Mouse (Mus musculus) intestine, embryonic 15.5 days (tissue): ENCODE data around the gene Dck. TPM values are rescaled to one million over a fixed set of nuclear protein-coding genes. Genes with fewer than 3 reads are reported as not detected.
"Not testable (repeated sequence)": the region's sequence is repeated elsewhere in the genome, so short reads cannot be mapped to it uniquely, and the experiment has no call there.

ENCODE experiments used
- ATAC-seq: fragments of 200-750 bp; cut with Nextera tagmentation; 2 replicates; pipeline ENCODE4 v1.8.0; 2017; ENCODE audit warnings: moderate TSS enrichment, moderate library complexity
- H3K27ac ChIP-seq: fragments of 300-500 bp; sonication (generic); 2 replicates; pipeline ENCODE4 v1.5.1; 2015; ENCODE audit warnings: mild to moderate bottlenecking, inconsistent platforms
- H3K27me3 ChIP-seq: fragments of 300-500 bp; sonication (generic); replicated peaks from 2 replicates; pipeline ENCODE4 v1.6.1; 2015; ENCODE audit warnings: inconsistent platforms
- H3K36me3 ChIP-seq: fragments of 300-500 bp; sonication (generic); 2 replicates; pipeline ENCODE4 v1.6.1; 2015; ENCODE audit warnings: inconsistent platforms
- H3K4me1 ChIP-seq: fragments of 300-500 bp; sonication (generic); replicated peaks from 2 replicates; pipeline ENCODE4 v1.6.1; 2015; ENCODE audit warnings: inconsistent platforms
- H3K4me2 ChIP-seq: fragments of 300-500 bp; sonication (generic); replicated peaks from 2 replicates; pipeline ENCODE4 v1.6.1; 2015; ENCODE audit warnings: mild to moderate bottlenecking, inconsistent platforms
- H3K4me3 ChIP-seq: fragments of 300-500 bp; sonication (generic); replicated peaks from 2 replicates; pipeline ENCODE4 v1.5.1; 2015; ENCODE audit warnings: inconsistent platforms
- H3K9ac ChIP-seq: fragments of 300-500 bp; sonication (generic); 2 replicates; pipeline ENCODE4 v1.6.1; 2015; ENCODE audit warnings: inconsistent platforms
- H3K9me3 ChIP-seq: fragments of 300-500 bp; sonication (generic); 2 replicates; pipeline ENCODE4 v1.6.1; 2016; ENCODE audit warnings: inconsistent platforms
- WGBS: fragments of 180-500 bp; shearing (Covaris S2); methylation state at CpG from one replicate; pipeline ENCODE4 v1.1.7; 2015; 5-methylcytosine and 5-hydroxymethylcytosine counted together
- polyA plus RNA-seq: library from polyadenylated mRNA; unstranded; fragments of >200 nt; fragmentation: Nextera tagmentation; extraction: Ambion mirVana; gene quantifications from 2 replicates; pipeline ENCODE4 v1.2.1, GENCODE M21; 2015

Gene Dck
- 38.0 and 44.2 TPM in 2 replicates for polyA plus RNA-seq

DNA sequence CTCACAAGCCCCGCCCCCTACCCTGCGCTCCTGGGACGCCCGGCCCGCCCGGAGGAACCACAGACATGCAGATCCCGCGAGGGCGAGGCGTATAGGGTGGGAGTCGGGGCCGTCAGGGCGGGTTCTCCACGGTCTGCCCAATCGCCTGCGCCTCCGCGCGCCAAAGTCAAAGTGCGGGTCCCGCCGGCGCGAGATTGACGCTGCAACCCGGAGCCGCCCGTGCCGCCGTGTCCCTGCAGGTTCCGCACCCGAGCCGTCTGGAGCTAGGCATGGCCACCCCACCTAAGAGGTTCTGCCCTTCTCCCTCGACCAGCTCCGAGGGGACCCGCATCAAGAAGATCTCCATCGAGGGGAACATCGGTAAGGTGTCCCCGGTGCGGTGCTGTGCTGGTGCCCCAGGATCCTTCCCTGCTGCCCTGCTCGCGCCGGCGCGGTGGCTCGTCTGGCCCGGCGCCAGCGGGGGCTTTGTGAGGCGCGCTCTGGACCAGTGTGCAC, at the start of gene Dck:
Gene Dck, plus strand, starts transcription at position 10 of the 495 bp plus-strand sequence.
- no peaks in the 10 kb centered on the region for H3K9me3 ChIP-seq
- peak within 1 kb of the TSS; percentile 65 for H3K4me2 ChIP-seq
- ATAC-seq = peak; percentile 100
- WGBS = 0% methylated on average over 51 of the region's 51 CpGs
- H3K36me3 ChIP-seq = peaks cover 3% of the 10 kb centered on the region; the same call in 1 of the 2 replicates
- H3K27me3 ChIP-seq = no peaks in the 10 kb centered on the region
- peak within 1 kb of the TSS; percentile 86 for H3K27ac ChIP-seq
- H3K4me3 ChIP-seq = peak within 1 kb of the TSS; percentile 61
- peak within 1 kb of the TSS; percentile 73 for H3K9ac ChIP-seq
- H3K4me1 ChIP-seq = peaks cover 4% of the 10 kb centered on the region; the same call in 1 of the 2 replicates

DNA sequence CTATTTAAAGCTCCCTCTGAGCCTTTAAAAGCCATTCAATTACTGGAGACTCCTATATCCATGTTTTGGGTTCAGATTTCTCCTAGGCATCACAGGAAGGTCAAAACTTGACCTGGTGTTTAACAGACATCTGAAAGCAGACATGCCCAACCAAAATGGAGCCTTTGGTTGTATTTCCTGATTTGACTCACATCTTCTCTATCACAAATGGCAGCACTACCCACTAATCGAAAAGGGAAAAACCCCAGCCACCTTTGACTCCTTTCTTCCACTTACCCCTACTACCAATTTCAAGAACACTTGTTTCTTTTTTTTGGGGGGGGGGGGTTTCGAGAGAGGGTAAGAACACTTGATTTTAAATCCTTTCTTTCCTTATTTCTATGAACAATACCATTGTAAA, 47.8 kb upstream of the Dck start:
- Histone ChIP-seq H3K4me1 (peaks cover 5% of the 10 kb centered on the region; the same call in 1 of the 2 replicates), H3K27ac (no peak overlapping the region), H3K27me3 (no peaks in the 10 kb centered on the region), H3K9ac (no peak overlapping the region), H3K4me2 (no peak overlapping the region), H3K9me3 (no peaks in the 10 kb centered on the region), H3K4me3 (no peak overlapping the region), H3K36me3 (no peaks in the 10 kb centered on the region)
- 86% methylated on average over 2 of the region's 2 CpGs for WGBS
- ATAC-seq = no peak

DNA sequence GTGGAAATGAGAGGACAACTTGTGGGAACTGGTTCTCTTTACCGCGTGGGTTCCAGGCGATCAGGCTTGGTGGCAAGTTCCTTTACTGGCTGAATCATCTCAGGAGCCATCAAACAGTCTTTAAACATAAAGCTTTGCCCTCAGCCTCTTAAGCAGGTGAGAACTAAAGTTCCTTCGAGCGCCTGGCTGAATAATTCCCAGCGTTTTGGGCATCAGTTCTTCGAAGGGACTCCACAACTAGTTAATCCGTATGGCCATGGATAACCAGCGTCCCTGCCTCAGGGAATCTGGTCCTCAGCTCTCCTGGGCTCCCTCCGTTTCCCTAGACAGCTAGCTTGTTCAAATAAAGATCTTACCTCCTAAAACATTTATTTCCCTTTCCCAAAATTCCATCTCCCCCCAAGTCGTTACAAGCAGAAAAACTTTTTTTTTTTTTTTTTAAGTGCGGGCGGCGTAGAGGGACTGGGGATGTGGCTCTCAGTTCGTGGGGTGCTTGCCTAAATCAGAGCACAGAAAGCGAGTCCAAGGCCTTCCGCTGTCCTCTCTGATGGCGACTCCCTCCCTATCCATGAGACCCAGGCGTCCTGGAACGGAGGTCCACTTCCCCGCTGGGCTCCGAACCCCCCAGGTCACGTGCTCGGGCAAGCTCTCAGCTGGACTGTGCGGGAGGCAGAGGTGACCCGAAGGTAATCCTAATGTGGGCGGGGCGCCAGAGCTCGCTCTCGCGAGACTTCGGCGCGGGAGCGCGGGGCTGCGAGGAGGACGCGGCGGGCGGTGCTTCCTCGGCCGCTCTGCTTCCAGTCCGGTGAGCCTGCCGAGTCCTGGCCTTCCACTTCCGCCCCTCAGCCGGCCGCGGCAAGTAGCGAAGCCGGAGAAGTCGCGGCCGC, 44.4 kb upstream of the Dck start, which contains the start of gene Mob1b:
Gene Mob1b, plus strand, starts transcription at position 740 of the 887 bp plus-strand sequence.
- peak within 1 kb of the TSS; percentile 92 for H3K4me2 ChIP-seq
- no peaks in the 10 kb centered on the region for H3K9me3 ChIP-seq
- H3K4me1 ChIP-seq = peaks cover 14% of the 10 kb centered on the region; the same call in 1 of the 2 replicates
- peak within 1 kb of the TSS; percentile 97 for H3K9ac ChIP-seq
- no peaks in the 10 kb centered on the region for H3K27me3 ChIP-seq
- H3K36me3 ChIP-seq = no peaks in the 10 kb centered on the region
- peak within 1 kb of the TSS; percentile 96 for H3K27ac ChIP-seq
- WGBS = under 1% methylated on average over 53 of the region's 54 CpGs
- H3K4me3 ChIP-seq = peak within 1 kb of the TSS; percentile 99
- peak; percentile 98 for ATAC-seq

DNA sequence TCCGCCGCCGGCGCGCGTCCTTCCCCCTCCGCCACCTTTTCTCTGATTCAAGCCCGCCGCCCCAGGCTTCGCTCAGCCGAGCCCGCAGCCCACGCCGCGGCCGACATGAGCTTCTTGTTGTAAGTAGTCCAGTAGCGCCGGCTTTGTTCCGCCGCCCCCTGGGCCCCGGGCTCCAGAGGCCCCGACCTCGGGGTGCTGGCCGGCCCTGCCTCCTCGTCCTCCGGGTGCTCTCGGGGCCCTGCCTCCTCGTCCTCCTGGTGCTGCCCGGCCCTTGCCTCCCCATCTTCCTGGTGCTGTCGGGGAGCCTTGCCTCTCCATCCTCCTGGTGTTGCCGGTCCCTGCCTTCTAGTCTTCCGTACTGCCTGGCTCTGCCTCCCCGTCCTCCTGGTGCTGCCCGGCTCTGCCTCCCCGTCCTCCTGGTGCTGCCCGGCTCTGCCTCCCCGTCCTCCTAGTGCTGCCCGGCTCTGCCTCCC, 43.8 kb upstream of the Dck start:
- peak overlapping the region; percentile 96 for H3K27ac ChIP-seq
- no peaks in the 10 kb centered on the region for H3K9me3 ChIP-seq
- H3K9ac ChIP-seq = peak overlapping the region; percentile 97
- peaks cover 14% of the 10 kb centered on the region; the same call in 1 of the 2 replicates for H3K4me1 ChIP-seq
- H3K4me3 ChIP-seq = peak overlapping the region; percentile 99
- H3K4me2 ChIP-seq = peak overlapping the region; percentile 92
- under 1% methylated on average over 38 of the region's 38 CpGs for WGBS
- H3K36me3 ChIP-seq = no peaks in the 10 kb centered on the region
- peak; percentile 75 for ATAC-seq
- H3K27me3 ChIP-seq = no peaks in the 10 kb centered on the region

DNA sequence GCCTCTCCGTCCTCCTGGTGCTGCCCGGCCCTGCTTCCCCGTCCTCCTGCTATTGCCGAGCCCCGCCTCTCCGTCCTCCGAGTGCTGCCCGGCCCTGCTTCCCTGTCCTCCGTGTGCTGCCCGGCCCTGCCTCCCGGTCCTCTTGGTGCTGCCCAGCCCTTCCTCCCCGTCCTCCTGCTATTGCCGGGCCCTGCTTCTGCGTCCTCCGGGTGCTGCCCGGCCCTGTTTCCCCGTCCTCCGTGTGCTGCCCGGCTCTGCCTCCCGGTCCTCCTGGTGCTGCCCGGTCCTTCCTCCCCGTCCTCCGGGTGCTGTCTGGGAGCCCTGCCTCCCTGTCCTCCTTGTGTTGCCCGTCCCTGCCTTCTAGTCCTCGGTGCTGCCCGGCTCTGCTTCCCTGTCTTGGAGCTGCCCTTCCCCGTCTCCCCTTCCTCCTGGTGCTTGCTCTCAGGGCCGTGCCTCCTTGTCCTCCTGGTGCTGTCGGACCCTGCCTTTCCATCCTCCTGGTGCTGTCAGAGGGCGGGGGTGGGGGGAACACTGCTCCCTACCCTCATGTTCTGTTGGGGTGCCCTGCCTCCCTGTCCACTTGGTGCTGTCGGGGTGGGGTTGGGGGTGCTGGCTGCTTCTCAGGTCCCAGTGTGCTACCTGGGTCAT, 43.1 kb upstream of the Dck start:
- Histone ChIP-seq H3K27ac (peak overlapping the region; percentile 96), H3K9me3 (no peaks in the 10 kb centered on the region), H3K4me3 (peak overlapping the region; percentile 99), H3K4me2 (peak overlapping the region; percentile 92), H3K36me3 (no peaks in the 10 kb centered on the region), H3K4me1 (peaks cover 14% of the 10 kb centered on the region; the same call in 1 of the 2 replicates), H3K27me3 (no peaks in the 10 kb centered on the region), H3K9ac (peak overlapping the region; percentile 97)
- under 1% methylated on average over 31 of the region's 31 CpGs for WGBS
- peak; percentile 50 for ATAC-seq

DNA sequence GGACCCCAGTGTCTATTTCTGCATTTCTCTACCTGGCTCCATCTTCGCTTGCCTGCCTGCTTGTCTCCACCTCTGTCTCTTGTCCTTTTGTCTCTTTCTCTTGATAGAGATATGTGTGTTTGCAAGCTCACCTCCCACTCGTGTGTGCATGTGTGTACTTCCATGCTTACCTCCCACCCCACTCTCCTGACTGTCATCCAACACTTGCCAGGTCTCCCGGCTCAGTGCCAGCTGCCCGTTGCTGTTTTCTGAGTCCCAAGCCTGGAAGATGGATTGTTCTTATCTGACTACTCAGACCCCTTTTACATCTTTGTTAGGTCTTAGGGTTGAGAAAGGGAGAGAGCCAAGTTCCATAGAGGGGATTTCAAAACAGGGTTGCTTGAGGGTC, 42.6 kb upstream of the Dck start:
- Histone ChIP-seq H3K4me1 (peaks cover 14% of the 10 kb centered on the region; the same call in 1 of the 2 replicates), H3K4me2 (peak overlapping the region; percentile 92), H3K4me3 (peak overlapping the region; percentile 99), H3K27ac (no peak overlapping the region), H3K36me3 (no peaks in the 10 kb centered on the region), H3K27me3 (no peaks in the 10 kb centered on the region), H3K9ac (peak overlapping the region; percentile 97), H3K9me3 (no peaks in the 10 kb centered on the region)
- 22% methylated on average over 4 of the region's 4 CpGs for WGBS
- ATAC-seq = no peak

DNA sequence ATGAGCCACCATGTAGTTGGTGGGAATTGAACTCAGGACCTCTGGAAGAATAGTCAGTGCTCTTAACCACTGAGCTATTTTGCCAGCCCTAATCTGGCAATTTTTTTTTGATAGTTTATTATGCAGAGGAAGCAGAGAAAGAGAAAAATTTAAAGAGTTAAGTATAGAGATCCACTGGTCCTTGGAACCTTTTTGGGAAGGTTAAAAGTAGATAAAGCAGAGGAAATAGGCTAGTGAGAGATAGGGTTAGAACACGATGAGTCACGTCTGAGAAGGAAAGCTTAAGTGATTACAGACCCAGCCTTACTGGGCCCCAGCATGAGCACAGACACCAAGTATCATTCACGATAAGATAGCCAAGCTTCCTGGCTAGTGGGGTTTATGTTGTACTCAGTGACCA, 40.8 kb upstream of the Dck start:
- H3K27ac ChIP-seq = no peak overlapping the region
- no peak; the same call in 1 of the 2 replicates for ATAC-seq
- peaks cover 14% of the 10 kb centered on the region; the same call in 1 of the 2 replicates for H3K4me1 ChIP-seq
- no peak overlapping the region for H3K4me2 ChIP-seq
- no peak overlapping the region for H3K9ac ChIP-seq
- 56% methylated on average over 3 of the region's 3 CpGs for WGBS
- H3K9me3 ChIP-seq = no peaks in the 10 kb centered on the region
- no peaks in the 10 kb centered on the region for H3K36me3 ChIP-seq
- H3K27me3 ChIP-seq = no peaks in the 10 kb centered on the region
- no peak overlapping the region for H3K4me3 ChIP-seq

DNA sequence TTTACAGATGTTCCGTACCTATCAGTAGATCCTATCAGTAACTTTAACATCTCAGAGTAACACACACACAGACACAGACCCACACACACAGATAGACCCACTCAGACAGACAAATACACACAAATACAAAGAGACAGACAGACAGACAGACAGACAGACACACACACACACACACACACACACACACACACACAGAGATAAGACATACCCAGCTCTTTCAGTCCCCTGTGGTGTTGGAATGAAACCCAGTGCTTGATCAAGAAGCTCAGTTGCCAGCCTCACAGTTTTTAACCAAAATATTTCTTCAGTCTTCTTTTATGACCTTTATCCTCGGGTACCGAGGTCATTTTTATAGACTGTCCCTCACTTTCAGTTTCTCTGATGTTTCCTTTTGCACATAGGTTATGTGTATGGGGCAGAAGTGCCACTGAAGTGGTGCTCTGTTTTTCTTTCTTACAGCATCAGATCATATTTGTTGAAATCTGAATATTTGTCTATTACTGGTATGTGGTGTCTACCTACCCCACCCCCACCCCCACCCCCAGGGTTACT, 37.1 kb upstream of the Dck start:
- Histone ChIP-seq H3K4me2 (no peak overlapping the region), H3K27ac (no peak overlapping the region), H3K27me3 (no peaks in the 10 kb centered on the region), H3K36me3 (no peaks in the 10 kb centered on the region), H3K4me3 (no peak overlapping the region), H3K9ac (no peak overlapping the region), H3K9me3 (no peaks in the 10 kb centered on the region), H3K4me1 (0 out of 2 replicates have a peak, but pooled peaks cover 2% of the 10 kb centered on the region)
- peak; percentile 41; the same call in 1 of the 2 replicates for ATAC-seq
- WGBS = 57% methylated on average over 3 of the region's 3 CpGs

DNA sequence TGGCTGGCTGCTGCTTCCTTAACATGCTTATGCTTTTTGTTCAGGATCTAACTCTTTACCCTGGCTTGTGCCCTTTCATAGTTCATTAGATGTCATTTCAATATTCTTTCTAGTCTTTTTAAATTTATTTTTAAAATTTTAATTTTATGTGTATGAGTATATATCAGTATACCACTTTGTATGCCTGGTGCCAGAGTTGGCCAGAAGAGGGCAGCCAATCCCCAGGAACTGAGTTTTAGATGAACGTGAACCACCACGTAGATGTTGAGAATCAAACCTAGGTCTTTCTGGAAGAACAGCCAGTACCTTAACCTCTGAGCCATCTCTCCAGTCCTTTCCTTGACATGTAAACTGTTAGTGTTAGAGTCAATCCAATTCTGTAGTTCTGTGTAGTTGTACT, 30.0 kb upstream of the Dck start:
- H3K4me1 ChIP-seq = no peaks in the 10 kb centered on the region
- H3K4me3 ChIP-seq = no peak overlapping the region
- no peak overlapping the region for H3K4me2 ChIP-seq
- H3K9ac ChIP-seq = no peak overlapping the region
- H3K27me3 ChIP-seq = no peaks in the 10 kb centered on the region
- no peaks in the 10 kb centered on the region for H3K9me3 ChIP-seq
- H3K36me3 ChIP-seq = no peaks in the 10 kb centered on the region
- H3K27ac ChIP-seq = no peak overlapping the region
- ATAC-seq = no peak
- 86% methylated on average over 2 of the region's 2 CpGs for whole genome bisulfite sequencing

DNA sequence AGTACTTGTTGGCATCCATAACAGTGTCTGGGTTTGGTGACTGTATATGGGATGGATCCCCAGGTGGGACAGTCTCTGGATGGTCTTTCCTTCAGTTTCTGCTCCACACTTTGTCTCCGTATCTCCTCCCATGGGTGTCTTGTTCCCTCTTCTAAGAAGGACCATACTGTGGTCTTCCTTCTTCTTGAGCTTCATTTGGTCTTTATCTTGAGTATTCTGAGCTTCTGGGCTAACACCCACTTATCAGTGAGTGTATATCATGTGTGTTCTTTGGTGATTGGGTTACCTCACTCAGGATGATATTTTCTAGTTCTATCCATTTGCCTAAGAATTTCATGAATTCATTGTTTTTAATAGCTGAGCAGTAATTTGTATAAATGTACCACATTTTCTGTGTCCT, 23.7 kb upstream of the Dck start:
- not testable (repeated sequence) for H3K4me1 ChIP-seq, H3K4me2 ChIP-seq, ATAC-seq, H3K9ac ChIP-seq, H3K9me3 ChIP-seq, H3K36me3 ChIP-seq, H3K27ac ChIP-seq, H3K27me3 ChIP-seq, H3K4me3 ChIP-seq
- 100% methylated on average over 1 of the region's 1 CpGs for WGBS

DNA sequence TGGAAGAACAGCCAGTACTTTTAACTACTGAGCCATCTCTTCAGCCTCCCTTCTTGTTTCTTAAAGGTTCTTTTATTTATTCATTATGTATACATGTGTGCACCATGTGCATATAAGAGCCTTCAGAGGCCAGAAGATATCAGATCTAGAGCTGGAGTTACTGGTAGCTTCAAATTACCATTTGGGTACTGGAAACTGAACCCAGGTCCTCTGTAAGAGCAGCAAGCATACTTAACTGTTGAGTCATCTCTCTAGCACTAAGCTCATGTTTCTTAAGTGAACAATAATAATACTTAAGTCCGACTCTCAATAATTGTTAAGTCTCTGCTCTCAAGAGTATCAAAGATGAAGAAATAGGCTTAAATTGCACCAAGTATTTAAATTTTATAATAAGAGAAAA, 17.0 kb upstream of the Dck start:
- Histone ChIP-seq H3K4me3 (no peak overlapping the region), H3K9me3 (no peaks in the 10 kb centered on the region), H3K27me3 (no peaks in the 10 kb centered on the region), H3K36me3 (no peaks in the 10 kb centered on the region), H3K27ac (no peak overlapping the region), H3K4me1 (no peaks in the 10 kb centered on the region), H3K9ac (no peak overlapping the region), H3K4me2 (no peak overlapping the region)
- ATAC-seq = no peak
- WGBS = 77% methylated on average over 1 of the region's 1 CpGs

DNA sequence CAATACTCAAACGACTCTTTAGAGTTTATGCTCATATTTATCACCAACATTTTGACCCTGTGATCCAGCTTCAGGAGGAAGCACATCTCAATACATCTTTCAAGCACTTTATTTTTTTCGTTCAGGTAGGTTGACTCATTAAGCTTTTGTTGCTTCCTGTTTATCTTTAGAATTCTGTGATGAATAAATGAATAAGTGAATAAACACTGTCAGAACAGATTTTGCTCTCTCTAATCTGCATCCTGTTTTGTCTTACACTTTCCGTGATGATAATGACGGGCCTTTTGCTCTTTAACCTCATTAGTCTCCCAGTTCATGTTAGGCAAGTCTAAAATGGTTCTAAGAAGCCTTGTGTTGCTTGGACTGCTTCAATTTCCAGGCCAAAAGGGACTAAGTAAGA, 11.6 kb upstream of the Dck start:
- no peaks in the 10 kb centered on the region for H3K27me3 ChIP-seq
- H3K9ac ChIP-seq = no peak overlapping the region
- WGBS = 80% methylated on average over 4 of the region's 4 CpGs
- no peak overlapping the region for H3K27ac ChIP-seq
- H3K4me2 ChIP-seq = no peak overlapping the region
- no peak overlapping the region for H3K4me3 ChIP-seq
- no peaks in the 10 kb centered on the region for H3K36me3 ChIP-seq
- ATAC-seq = no peak
- no peaks in the 10 kb centered on the region for H3K9me3 ChIP-seq
- H3K4me1 ChIP-seq = no peaks in the 10 kb centered on the region
